Mouse (Mus musculus): ENCODE measurements at regions not wholly inside any gene's neighbourhood (a gene's known extent, or its start where the extent isn't known, plus 50 kb on each side); places are given as distances from the start of the nearest gene placed in this dataset.

DNA sequence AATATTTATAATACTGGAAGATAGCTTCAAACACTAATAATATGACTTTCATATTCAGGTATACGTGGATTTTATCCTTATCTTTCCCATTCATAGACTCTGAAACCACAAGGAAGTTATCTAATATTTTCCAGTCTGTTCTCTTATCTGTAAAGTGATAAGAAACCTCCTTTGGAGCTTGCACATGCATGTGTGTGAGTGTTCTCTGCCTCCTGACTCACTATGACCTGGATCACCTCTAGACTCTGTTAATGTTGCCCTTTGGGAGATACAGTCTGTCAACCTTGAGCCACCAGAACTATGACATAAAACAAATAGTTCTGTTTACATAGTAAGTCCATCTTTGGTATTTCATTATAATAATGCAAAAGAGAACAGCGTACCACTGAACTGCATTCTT lies 56.2 kb upstream of the Lrrn1 start:
- CTCF ChIA-PET, result no interaction called here
- POLR2A ChIA-PET, result no interaction called here
- no peak for TF ChIP-seq CTCF (IDR thresholded peaks at IDR 0.05)

DNA sequence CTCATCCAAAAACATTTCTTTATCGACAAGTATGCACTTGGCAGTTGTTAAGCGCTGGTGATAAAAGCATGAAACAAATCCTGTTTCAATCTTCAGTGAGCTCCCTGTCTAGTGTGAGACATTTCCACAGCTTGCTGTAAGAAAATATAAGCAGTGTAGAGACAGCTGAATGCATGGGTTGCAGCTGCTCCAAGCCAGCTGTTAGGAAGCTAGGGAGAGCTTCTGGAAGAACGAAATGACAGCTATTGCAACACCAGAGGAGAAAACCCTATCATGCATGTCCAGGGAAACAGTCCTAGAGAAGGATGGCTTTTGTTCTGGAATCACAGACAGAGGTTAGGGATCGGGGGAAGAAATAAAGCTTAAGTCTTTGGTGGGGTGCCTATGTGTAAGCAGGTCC lies 55.4 kb upstream of the Lrrn1 start:
- ChIA-PET CTCF (no interaction called here), POLR2A (no interaction called here)
- in situ Hi-C loops (cut with MboI; ENCODE audit: low pct_unique_long_range_greater_than_20kb), result no loop called here
- DNase-seq (ENCODE audit: low read depth, low spot score) (no peak), ATAC-seq (no peak)
- no peak for TF ChIP-seq CTCF (IDR thresholded peaks at IDR 0.05)
- H3K27me3 ChIP-seq, result no peaks in the 10 kb centered on the region

More for the DNA sequence above, 56.2 kb upstream of the Lrrn1 start:
- DNase-seq (ENCODE audit: low read depth, low spot score) (no peak), ATAC-seq (no peak)
- in situ Hi-C loops (cut with MboI; ENCODE audit: low pct_unique_long_range_greater_than_20kb), result no loop called here
- H3K27me3 ChIP-seq, result no peaks in the 10 kb centered on the region
